Mouse (Mus musculus): Measurements from ENCODE around the gene Ggt6. TPM values are rescaled to one million over a fixed set of nuclear protein-coding genes. Genes with fewer than 3 reads are reported as not detected.
A peak's percentile ranks its signal among the peaks of the same experiment; 100 is the strongest.

Gene Ggt6
- total and polyA plus RNA-seq, 3 experiments, result 0.04 TPM; not detected in 2

DNA sequence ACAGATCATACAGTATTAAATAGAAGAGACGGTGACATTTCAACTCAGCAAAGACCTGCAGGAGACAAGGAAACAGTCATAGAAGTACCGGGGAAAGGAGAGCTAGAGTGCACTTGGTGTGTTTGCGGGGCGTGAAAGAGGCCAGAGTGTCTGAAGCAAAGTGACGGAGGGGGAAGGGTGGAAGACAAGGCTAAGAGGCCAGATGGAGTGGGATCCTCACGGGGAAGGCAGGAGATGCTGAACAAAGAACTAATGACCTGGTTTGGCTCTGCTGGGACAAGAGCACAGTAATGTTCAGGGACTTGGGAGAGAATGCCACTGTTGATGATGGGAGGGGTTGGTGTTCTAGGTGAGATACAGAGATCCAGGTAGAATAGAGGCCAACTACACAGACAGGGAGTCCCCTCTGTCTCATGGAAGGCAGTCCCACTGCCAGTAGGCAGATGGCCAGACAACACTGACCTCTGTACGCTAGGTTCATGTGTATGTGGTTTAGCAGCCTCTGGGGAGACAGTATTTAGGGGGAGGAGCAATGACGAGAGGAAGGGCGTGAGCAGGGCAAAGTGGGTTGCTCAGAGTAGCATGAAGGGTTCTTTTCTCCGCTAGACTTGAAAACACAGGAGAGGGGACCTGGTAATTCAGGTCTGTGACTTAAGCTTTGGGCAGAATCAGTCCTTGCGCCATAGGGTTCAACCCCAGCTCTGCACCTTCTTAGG lies 30.8 kb downstream of the Ggt6 start:
- TF ChIP-seq RCOR1 (IDR thresholded peaks at IDR 0.05; ENCODE audit: low read depth, low read length) (no peak), SIN3A (IDR thresholded peaks at IDR 0.05; ENCODE audit: low read length) (no peak), USF1 (IDR thresholded peaks at IDR 0.05; ENCODE audit: low read depth, low read length) (no peak), ZMIZ1 (IDR thresholded peaks at IDR 0.05; ENCODE audit: low read depth, low read length) (no peak), MEF2A (IDR thresholded peaks at IDR 0.05; ENCODE audit: extremely low read depth, insufficient replicate concordance, low read depth, low read length, poor library complexity, severe bottlenecking) (no peak), ZC3H11A (IDR thresholded peaks at IDR 0.05; ENCODE audit: low read depth, low read length) (no peak), ELF1 (IDR thresholded peaks at IDR 0.05; ENCODE audit: low read depth, low read length) (no peak), POLR2A (IDR thresholded peaks at IDR 0.05; ENCODE audit: control insufficient read depth in 1 of 2, insufficient read depth in 1 of 2, low read depth in 1 of 2, low read length in 2 of 2, poor library complexity in 1 of 2) (0 out of 4 replicates have a peak, but pooled peaks of 1 of the 2 experiments have one; percentile 12), TAL1 (IDR thresholded peaks at IDR 0.05; ENCODE audit: low read length) (no peak)
- Histone ChIP-seq H3K79me2 (ENCODE audit: control insufficient read depth, insufficient read depth, low read length, poor library complexity) (no peaks in the 10 kb centered on the region), H3K4me1 (ENCODE audit: control insufficient read depth in 1 of 2, insufficient read depth in 2 of 2, low read length in 2 of 2) (peaks cover 16 to 50% of the 10 kb centered on the region in 2 experiments), H3K36me3 (ENCODE audit: control insufficient read depth in 1 of 2, insufficient read depth in 2 of 2, low read length in 2 of 2) (peaks cover 0 to 26% of the 10 kb centered on the region in 2 experiments; a peak in 2 of 4 replicates), H3K9me3 (replicated peaks; ENCODE audit: insufficient read depth, low read length) (no peaks in the 10 kb centered on the region), H3K4me3 (ENCODE audit: control insufficient read depth in 1 of 2, insufficient read depth in 1 of 2, low read depth in 2 of 2, low read length in 2 of 2) (peak overlapping the region; percentile 31 to 35), H3K27me3 (ENCODE audit: control insufficient read depth in 1 of 2, insufficient read depth in 2 of 2, low read length in 2 of 2) (no peaks in the 10 kb centered on the region), H3K27ac (ENCODE audit: control insufficient read depth, low read depth, low read length) (peak overlapping the region; percentile 89), H3K9ac (ENCODE audit: control insufficient read depth, low read depth, low read length, poor library complexity, severe bottlenecking) (peak overlapping the region; percentile 44)
- DNase-seq (ENCODE audit: low read depth, low spot score), result peak; percentile 68

DNA sequence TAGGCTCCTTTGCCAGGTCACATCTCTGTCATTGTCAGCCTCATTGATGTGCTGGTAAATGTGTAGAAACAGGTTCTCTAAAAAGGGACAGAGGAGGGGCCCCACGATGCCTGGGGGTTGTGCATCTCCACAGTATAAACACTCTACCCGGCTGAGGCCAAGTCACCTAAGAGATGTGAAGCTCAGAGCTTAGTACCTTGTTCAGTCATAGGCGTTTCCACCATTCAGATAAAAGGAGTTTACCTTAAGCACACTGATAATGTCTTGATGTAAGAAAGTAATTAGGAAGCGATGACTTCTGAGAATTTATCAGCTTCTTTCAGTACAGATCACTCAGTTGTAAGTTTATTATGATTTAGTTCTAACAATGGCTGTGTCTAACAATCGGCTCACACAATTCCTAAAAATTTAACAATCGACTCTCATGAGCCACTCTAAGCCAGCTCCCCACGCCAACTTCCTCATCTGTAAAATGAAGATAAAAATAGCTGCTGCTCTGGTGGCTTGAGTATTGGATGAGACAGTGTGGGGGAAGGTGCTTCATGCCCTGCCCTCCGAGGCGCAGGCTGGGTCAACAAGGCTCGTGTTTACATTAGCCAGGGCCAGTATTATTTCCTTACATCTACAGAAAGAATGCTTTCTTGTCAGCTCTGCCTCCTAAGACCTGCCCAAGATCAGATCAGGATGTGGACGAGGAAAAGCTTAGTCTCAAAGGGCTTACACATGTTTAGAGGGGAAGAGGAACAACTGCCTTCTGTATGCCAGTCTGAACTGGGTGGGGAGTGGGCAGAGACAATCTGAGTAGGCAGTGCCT lies 31.6 kb downstream of the Ggt6 start:
- peak overlapping the region; percentile 89 for H3K27ac ChIP-seq (ENCODE audit: control insufficient read depth, low read depth, low read length)
- H3K36me3 ChIP-seq (ENCODE audit: control insufficient read depth in 1 of 2, insufficient read depth in 2 of 2, low read length in 2 of 2), result peaks cover 0 to 24% of the 10 kb centered on the region in 2 experiments; a peak in 2 of 4 replicates
- peak overlapping the region; percentile 40 to 64 for H3K4me3 ChIP-seq (ENCODE audit: control insufficient read depth in 1 of 2, insufficient read depth in 1 of 2, low read depth in 2 of 2, low read length in 2 of 2)
- H3K4me1 ChIP-seq (ENCODE audit: control insufficient read depth in 1 of 2, insufficient read depth in 2 of 2, low read length in 2 of 2), result peaks cover 14 to 49% of the 10 kb centered on the region in 2 experiments
- peak overlapping the region; percentile 44 for H3K9ac ChIP-seq (ENCODE audit: control insufficient read depth, low read depth, low read length, poor library complexity, severe bottlenecking)
- H3K27me3 ChIP-seq (ENCODE audit: control insufficient read depth in 1 of 2, insufficient read depth in 2 of 2, low read length in 2 of 2), result no peaks in the 10 kb centered on the region
- peak; percentile 93 for DNase-seq (ENCODE audit: low read depth, low spot score)
- no peaks in the 10 kb centered on the region for H3K9me3 ChIP-seq (replicated peaks; ENCODE audit: insufficient read depth, low read length)
- no peaks in the 10 kb centered on the region for H3K79me2 ChIP-seq (ENCODE audit: control insufficient read depth, insufficient read depth, low read length, poor library complexity)
- peak; percentile 51 for TF ChIP-seq TCF12 (IDR thresholded peaks at IDR 0.05; ENCODE audit: low read depth, low read length)
- no peak for TF ChIP-seq MAZ (IDR thresholded peaks at IDR 0.05; ENCODE audit: low read depth, low read length)
- TF ChIP-seq CHD2 (IDR thresholded peaks at IDR 0.05; ENCODE audit: low read length), result no peak
- TF ChIP-seq CTCF (IDR thresholded peaks at IDR 0.05 in 2 of 3, conservative IDR thresholded peaks at IDR 0.05 in 1 of 3; ENCODE audit: control insufficient read depth in 1 of 3, insufficient read depth in 1 of 3, low read depth in 2 of 3, low read length in 3 of 3, poor library complexity in 1 of 3, severe bottlenecking in 1 of 3), result no peak
- no peak for TF ChIP-seq JUND (IDR thresholded peaks at IDR 0.05; ENCODE audit: low read depth, low read length)
- TF ChIP-seq ZKSCAN1 (IDR thresholded peaks at IDR 0.05; ENCODE audit: low read depth, low read length), result no peak
- TF ChIP-seq NRF1 (IDR thresholded peaks at IDR 0.05; ENCODE audit: insufficient read depth, low read depth, low read length, poor library complexity, severe bottlenecking), result no peak
- no peak for TF ChIP-seq UBTF (IDR thresholded peaks at IDR 0.05; ENCODE audit: borderline replicate concordance, insufficient read depth, low read depth, low read length)
- no peak for TF ChIP-seq USF1 (IDR thresholded peaks at IDR 0.05; ENCODE audit: low read depth, low read length)
- TF ChIP-seq ZC3H11A (IDR thresholded peaks at IDR 0.05; ENCODE audit: low read depth, low read length), result no peak
- TF ChIP-seq KAT2A (conservative IDR thresholded peaks at IDR 0.05; ENCODE audit: low read depth, low read length), result no peak
- no peak; the same call in 1 of the 2 replicates for TF ChIP-seq BHLHE40 (IDR thresholded peaks at IDR 0.05; ENCODE audit: borderline replicate concordance, low read depth, low read length)
- TF ChIP-seq TBP (IDR thresholded peaks at IDR 0.05; ENCODE audit: low read depth, low read length), result peak; percentile 71; the same call in 1 of the 2 replicates
- no peak for TF ChIP-seq ETS1 (IDR thresholded peaks at IDR 0.05; ENCODE audit: low read depth, low read length)
- no peak; a peak in 1 of 4 replicates for TF ChIP-seq POLR2A (IDR thresholded peaks at IDR 0.05; ENCODE audit: control insufficient read depth in 1 of 2, insufficient read depth in 1 of 2, low read depth in 1 of 2, low read length in 2 of 2, poor library complexity in 1 of 2)
- TF ChIP-seq SMC3 (IDR thresholded peaks at IDR 0.05; ENCODE audit: low read depth, low read length), result no peak
- TF ChIP-seq E2F4 (IDR thresholded peaks at IDR 0.05; ENCODE audit: borderline replicate concordance, low read depth, low read length), result no peak
- TF ChIP-seq EP300 (IDR thresholded peaks at IDR 0.05; ENCODE audit: low read depth in 1 of 2, low read length in 2 of 2), result peak; percentile 61 to 75
- no peak for TF ChIP-seq RAD21 (IDR thresholded peaks at IDR 0.05; ENCODE audit: low read depth, low read length)
- no peak for TF ChIP-seq NELFE (IDR thresholded peaks at IDR 0.05; ENCODE audit: low read depth, low read length)
- peak; percentile 55 for TF ChIP-seq MXI1 (IDR thresholded peaks at IDR 0.05; ENCODE audit: low read depth, low read length)
- TF ChIP-seq MYC (IDR thresholded peaks at IDR 0.05; ENCODE audit: low read depth, low read length), result peak; percentile 61

Measured in MEL (cell line).